In genomic region chr3:135485128-135485899, GRCm38 (mm10) we compare ENCODE assay signal across 8 mouse cellular contexts. TPM values are rescaled to one million over a fixed set of nuclear protein-coding genes. Genes with fewer than 3 reads are reported as not detected.
DNase-seq lines count a peak whose midpoint lies in the region; ATAC-seq and TF ChIP-seq lines count a peak whose summit lies in the region.

TSS of gene Manba (plus strand) at chr3:135485611.

- peaks cover 17% of the 10 kb centered on the region for H3K4me1 ChIP-seq in bone marrow macrophage, adult 2 months (ENCODE audit: control insufficient read depth, insufficient read depth, low read length)
- peaks cover 17% of the 10 kb centered on the region for H3K4me1 ChIP-seq in heart, embryonic 13.5 days
- peaks cover 0 to 3% of the 10 kb centered on the region in 2 experiments; a peak in 1 of 4 replicates for H3K4me1 ChIP-seq in liver, embryonic 14.5 days (replicated peaks; ENCODE audit: control insufficient read depth in 2 of 2, insufficient read depth in 2 of 2, low read length in 1 of 2)
- no peaks in the 10 kb centered on the region for H3K4me1 ChIP-seq in stomach, embryonic 15.5 days

- ATAC-seq in erythroblast, adult 5-6 weeks (replicated peaks; ENCODE audit: low FRiP score, poor library complexity, severe bottlenecking), result peak; percentile 97
- ATAC-seq in heart, embryonic 13.5 days (ENCODE audit: extremely low read depth, insufficient number of reproducible peaks, low FRiP score, low TSS enrichment), result peak; percentile 91
- peak; percentile 83 for ATAC-seq in liver, embryonic 14.5 days (ENCODE audit: insufficient read depth)
- peak; percentile 90 for ATAC-seq in stomach, embryonic 15.5 days (ENCODE audit: insufficient read depth, low FRiP score, low read depth)

- 2% methylated on average over 48 of the region's 48 CpGs for WGBS in heart, embryonic 13.5 days
- 2% methylated on average over 48 of the region's 48 CpGs for WGBS in liver, embryonic 14.5 days (ENCODE audit: insufficient replicate concordance)
- WGBS in stomach, embryonic 15.5 days, result 2% methylated on average over 48 of the region's 48 CpGs

- peak; percentile 86 for DNase-seq in A20 (ENCODE audit: low read depth, low spot score)
- peak; percentile 91 for DNase-seq in kidney, postnatal 10 days
- DNase-seq in liver, embryonic 14.5 days (ENCODE audit: low read depth in 3 of 3, low spot score in 3 of 3), result peak; percentile 36 to 51 (median 39)
- peak; percentile 75 for DNase-seq in neural tube, embryonic 10.5 days (ENCODE audit: extremely low spot score, low spot score)

- peak within 1 kb of the TSS; percentile 58 for H3K27ac ChIP-seq in bone marrow macrophage, adult 2 months (ENCODE audit: insufficient read depth, low read depth, low read length)
- H3K27ac ChIP-seq in heart, embryonic 13.5 days (replicated peaks), result peak within 1 kb of the TSS; percentile 84
- no peak within 1 kb of the TSS for H3K27ac ChIP-seq in liver, embryonic 14.5 days
- no peak within 1 kb of the TSS for H3K27ac ChIP-seq in stomach, embryonic 15.5 days

- H3K9ac ChIP-seq in heart, embryonic 13.5 days, result peak within 1 kb of the TSS; percentile 93
- peak within 1 kb of the TSS; percentile 66 for H3K9ac ChIP-seq in liver, embryonic 14.5 days (replicated peaks)
- H3K9ac ChIP-seq in stomach, embryonic 15.5 days, result peak within 1 kb of the TSS; percentile 48

- peaks cover 4% of the 10 kb centered on the region; the same call in 1 of the 2 replicates for H3K36me3 ChIP-seq in heart, embryonic 13.5 days
- no peaks in the 10 kb centered on the region for H3K36me3 ChIP-seq in liver, embryonic 14.5 days (replicated peaks; ENCODE audit: control insufficient read depth, insufficient read depth, low read depth)
- H3K36me3 ChIP-seq in stomach, embryonic 15.5 days, result no peaks in the 10 kb centered on the region

- no peak for TF ChIP-seq EP300 in liver, embryonic 14.5 days (IDR thresholded peaks at IDR 0.05; ENCODE audit: low read depth)

- peak within 1 kb of the TSS; percentile 92 for H3K4me2 ChIP-seq in heart, embryonic 13.5 days
- H3K4me2 ChIP-seq in liver, embryonic 14.5 days (ENCODE audit: low read depth), result peak within 1 kb of the TSS; percentile 91
- peak within 1 kb of the TSS; percentile 97 for H3K4me2 ChIP-seq in stomach, embryonic 15.5 days

- no peak for TF ChIP-seq CTCF in bone marrow macrophage, adult 2 months (IDR thresholded peaks at IDR 0.05; ENCODE audit: low read depth, low read length)
- TF ChIP-seq CTCF in liver, embryonic 14.5 days (IDR thresholded peaks at IDR 0.05; ENCODE audit: low read depth), result no peak; the same call in 1 of the 2 replicates

- H3K4me3 ChIP-seq in bone marrow macrophage, adult 2 months (ENCODE audit: insufficient read depth, low read length), result peak within 1 kb of the TSS; percentile 95
- peak within 1 kb of the TSS; percentile 91 for H3K4me3 ChIP-seq in heart, embryonic 13.5 days
- H3K4me3 ChIP-seq in liver, embryonic 14.5 days (ENCODE audit: insufficient read depth in 1 of 2, low read depth in 2 of 2, low read length in 2 of 2), result peak within 1 kb of the TSS; percentile 68 to 73
- peak within 1 kb of the TSS; percentile 66 for H3K4me3 ChIP-seq in stomach, embryonic 15.5 days (replicated peaks)

- no peaks in the 10 kb centered on the region for H3K9me3 ChIP-seq in heart, embryonic 13.5 days
- no peaks in the 10 kb centered on the region for H3K9me3 ChIP-seq in liver, embryonic 14.5 days (ENCODE audit: control insufficient read depth, low read length)
- no peaks in the 10 kb centered on the region for H3K9me3 ChIP-seq in stomach, embryonic 15.5 days

- TF ChIP-seq POLR2A in bone marrow macrophage, adult 2 months (IDR thresholded peaks at IDR 0.05; ENCODE audit: borderline replicate concordance, low read depth, low read length), result no peak

- no peaks in the 10 kb centered on the region for H3K27me3 ChIP-seq in heart, embryonic 13.5 days (replicated peaks)
- H3K27me3 ChIP-seq in liver, embryonic 14.5 days (ENCODE audit: control insufficient read depth, insufficient read depth, low read length), result no peaks in the 10 kb centered on the region
- H3K27me3 ChIP-seq in stomach, embryonic 15.5 days (replicated peaks), result no peaks in the 10 kb centered on the region

RNA-seq across cellular contexts. Expression of gene Manba, which starts in this region (rescaled TPM):
- polyA plus RNA-seq in bone marrow macrophage, adult 2 months (2012; ENCODE audit: insufficient read depth, insufficient read length, missing spikeins), result 37.4 and 38.8 TPM in 2 replicates
- total RNA-seq in erythroblast, adult 5-6 weeks (2015; ENCODE audit: low replicate concordance), result 3.1 and 4.6 TPM in 2 replicates
- 7.2 and 8.9 TPM in 2 replicates for total RNA-seq in erythroblast, adult 5-6 weeks (2017; ENCODE audit: low replicate concordance)
- polyA plus RNA-seq in heart, embryonic 13.5 days (2015; fragmentation: Nextera tagmentation; extraction: Ambion mirVana), result 31.5 and 37.4 TPM in 2 replicates
- polyA plus RNA-seq in liver, embryonic 14.5 days (2012; rRNA removed), result 1.5 and 2.2 TPM in 2 replicates
- polyA plus RNA-seq in liver, embryonic 14.5 days (2014; fragmentation: Nextera tagmentation; extraction: Ambion mirVana), result 4.9 and 5.7 TPM in 2 replicates
- polyA plus RNA-seq in stomach, embryonic 15.5 days (2015; fragmentation: Nextera tagmentation; extraction: Ambion mirVana), result 13.5 and 17.5 TPM in 2 replicates

Comparison
In these comparisons a context has a peak if more than half of its experiments do, and no peak if none do; other contexts are left out.
1. DNase-seq: peak in every context shown above with its lines; median percentile 91 in kidney, postnatal 10 days; 86 in A20; 75 in neural tube, embryonic 10.5 days; 39 in liver, embryonic 14.5 days.
2. H3K27ac ChIP-seq: peak in bone marrow macrophage, adult 2 months (single experiment) and heart, embryonic 13.5 days (single experiment); none in liver, embryonic 14.5 days (single experiment) and stomach, embryonic 15.5 days (single experiment).
3. Peak in every context shown above with its lines, with median percentiles within 50 percentile points of each other: H3K4me3 ChIP-seq, ATAC-seq, H3K4me2 ChIP-seq and H3K9ac ChIP-seq.